ENCODE assay signal across 15 mouse cellular contexts in the genomic region with DNA sequence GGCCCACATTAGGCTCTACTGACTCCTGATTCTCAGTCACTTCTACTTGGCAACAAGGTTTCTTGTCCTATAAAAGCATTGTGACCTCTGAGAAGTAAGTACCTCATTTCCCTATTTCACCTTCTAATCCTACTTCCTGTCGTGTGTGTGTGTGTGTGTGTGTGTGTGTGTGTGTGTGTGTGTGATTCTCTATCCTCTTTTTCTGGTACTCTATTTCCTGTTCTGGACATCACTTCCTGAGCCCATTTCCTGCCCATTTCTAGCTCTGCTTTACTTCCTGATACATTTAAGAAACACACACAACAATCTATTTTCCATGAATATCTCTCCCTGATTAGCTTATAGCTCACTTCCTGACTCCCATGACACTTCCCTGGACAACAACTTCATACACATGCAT. TPM values are rescaled to one million over a fixed set of nuclear protein-coding genes. Genes with fewer than 3 reads are reported as not detected.
DNase-seq lines count a peak whose midpoint lies in the region; ATAC-seq lines count a peak whose summit lies in the region.
"Had no signal": no experiment of that assay in that cellular context is flagged by ENCODE, and none has a peak within 500 bp of the region (broad histone marks: within the 10 kb centered on the region; RNA-seq: fewer than 3 reads in every experiment).

No protein-coding gene starts in this region.

- H3K4me1 ChIP-seq in heart, embryonic 15.5 days (replicated peaks): peaks cover 25% of the 10 kb centered on the region
- H3K4me1 ChIP-seq in lung, embryonic 15.5 days: 0 out of 2 replicates have a peak, but pooled peaks cover 9% of the 10 kb centered on the region
- H3K4me1 ChIP-seq: hindbrain, embryonic 12.5 days; limb, embryonic 12.5 days had no signal

- no peaks in the 10 kb centered on the region for H3K79me2 ChIP-seq in macrophage (ENCODE audit: inconsistent target)

- H3K27me3 ChIP-seq in heart, embryonic 15.5 days: no peaks in the 10 kb centered on the region
- no peaks in the 10 kb centered on the region for H3K27me3 ChIP-seq in lung, embryonic 15.5 days
- H3K27me3 ChIP-seq: forebrain, embryonic 15.5 days; hindbrain, embryonic 12.5 days; limb, embryonic 12.5 days; Patski had no signal

- peaks cover 57% of the 10 kb centered on the region for H3K36me3 ChIP-seq in heart, embryonic 15.5 days
- H3K36me3 ChIP-seq in lung, embryonic 15.5 days: peaks cover 87% of the 10 kb centered on the region
- H3K36me3 ChIP-seq in macrophage (ENCODE audit: inconsistent target): no peaks in the 10 kb centered on the region

- DNase-seq in heart, adult 8-10 months (ENCODE audit: low spot score): no peak
- no peak for DNase-seq in lung, postnatal 25 days (ENCODE audit: low spot score)
- DNase-seq in layer of hippocampus, postnatal 25 days (ENCODE audit: extremely low spot score in 1 of 2, low spot score in 1 of 2): no peak
- DNase-seq in adrenal gland, postnatal 4 days (ENCODE audit: low spot score in 2 of 2): no peak
- DNase-seq: cerebellum, postnatal 36 days; gastrocnemius, postnatal 10 days; layer of hippocampus, postnatal 36 days had no signal

- H3K4me2 ChIP-seq in heart, embryonic 15.5 days: no peak overlapping the region
- no peak overlapping the region for H3K4me2 ChIP-seq in lung, embryonic 15.5 days
- H3K4me2 ChIP-seq: forebrain, embryonic 15.5 days; hindbrain, embryonic 12.5 days; limb, embryonic 12.5 days had no signal

- H3K27ac ChIP-seq in heart, embryonic 15.5 days: peak overlapping the region; percentile 76
- H3K27ac ChIP-seq in lung, embryonic 15.5 days: peak overlapping the region; percentile 85
- H3K27ac ChIP-seq in macrophage: peak overlapping the region; percentile 31; the same call in 1 of the 2 replicates
- H3K27ac ChIP-seq: forebrain, embryonic 15.5 days; hindbrain, embryonic 12.5 days had no signal

- H3K4me3 ChIP-seq in heart, embryonic 15.5 days: no peak overlapping the region
- H3K4me3 ChIP-seq in lung, embryonic 15.5 days: no peak overlapping the region
- no peak overlapping the region for H3K4me3 ChIP-seq in macrophage (ENCODE audit: inconsistent target)
- H3K4me3 ChIP-seq: forebrain, embryonic 15.5 days; hindbrain, embryonic 12.5 days; limb, embryonic 12.5 days had no signal

- WGBS in heart, embryonic 15.5 days: 69% methylated on average over 1 of the region's 1 CpGs
- WGBS in lung, embryonic 15.5 days: 70% methylated on average over 1 of the region's 1 CpGs
- WGBS in macrophage (ENCODE audit: missing documents): 0% methylated on average over 1 of the region's 1 CpGs

- H3K9ac ChIP-seq in heart, embryonic 15.5 days: no peak overlapping the region
- no peak overlapping the region for H3K9ac ChIP-seq in lung, embryonic 15.5 days
- H3K9ac ChIP-seq: forebrain, embryonic 15.5 days; hindbrain, embryonic 12.5 days; limb, embryonic 12.5 days had no signal

- ATAC-seq in heart, embryonic 15.5 days (replicated peaks; ENCODE audit: insufficient number of reproducible peaks, insufficient read depth, low FRiP score, low read depth): no peak
- no peak for ATAC-seq in lung, embryonic 15.5 days (ENCODE audit: borderline replicate concordance, extremely low read depth, low FRiP score, low TSS enrichment)
- ATAC-seq in granulocyte monocyte progenitor cell, adult 5-6 weeks (replicated peaks; ENCODE audit: poor library complexity, severe bottlenecking): peak; percentile 45; the same call in 1 of the 2 replicates
- ATAC-seq: forebrain, embryonic 15.5 days; Patski had no signal

- H3K9me3 ChIP-seq in heart, embryonic 15.5 days (replicated peaks): no peaks in the 10 kb centered on the region
- no peaks in the 10 kb centered on the region for H3K9me3 ChIP-seq in lung, embryonic 15.5 days
- H3K9me3 ChIP-seq: forebrain, embryonic 15.5 days; hindbrain, embryonic 12.5 days; limb, embryonic 12.5 days had no signal

RNA-seq across cellular contexts. Expression of gene Relt, which starts 12.6 kb away (rescaled TPM):
- polyA plus RNA-seq in heart, embryonic 15.5 days (2015; fragmentation: Nextera tagmentation; extraction: Ambion mirVana): 2.5 and 4.9 TPM in 2 replicates
- total RNA-seq in heart, adult 8-10 months (2022): 1 to 10 TPM; 3.8 to 4.1 (median 3.9) TPM
- 3.6 and 4.6 TPM in 2 replicates for polyA plus RNA-seq in lung, embryonic 15.5 days (2015; fragmentation: Nextera tagmentation; extraction: Ambion mirVana)
- 12.5 and 13.4 TPM in 2 replicates for total RNA-seq in granulocyte monocyte progenitor cell, adult 5-6 weeks (2014; fragmentation: Nextera tagmentation)
- 9.8 and 12.1 TPM in 2 replicates for total RNA-seq in granulocyte monocyte progenitor cell, adult 5-6 weeks (2017)
- 10 to 100 TPM in 6 of 26 experiments, 1 to 10 TPM in 15, under 1 TPM in 4, not detected in 1; 0.53 to 25.0 (median 3.5) TPM for total RNA-seq in macrophage (2018; cell fraction: chromatin; rRNA removed)
- total RNA-seq in macrophage (2018; cell fraction: cytosol; rRNA removed): 10 to 100 TPM in 3 of 26 experiments, 1 to 10 TPM in 22, under 1 TPM in 1; 0.53 to 13.3 (median 4.2) TPM
- total RNA-seq in macrophage (2018; cell fraction: nucleus; rRNA removed): 10 to 100 TPM in 6 of 26 experiments, 1 to 10 TPM in 19, under 1 TPM in 1; 0.96 to 13.9 (median 6.1) TPM
- 2.4 to 9.2 TPM (median 3.7 TPM) in 3 replicates for polyA plus RNA-seq in macrophage (2018)
- total RNA-seq in layer of hippocampus, postnatal 25 days (2021): 10 to 100 TPM; 10.1 to 10.4 TPM
- 1 to 10 TPM; 5.8 to 6.0 TPM for total RNA-seq in adrenal gland, postnatal 4 days (2021)

RNA-seq across cellular contexts. Expression of gene Arhgef17, which starts 56.1 kb away (rescaled TPM):
- polyA plus RNA-seq in heart, embryonic 15.5 days (2015; fragmentation: Nextera tagmentation; extraction: Ambion mirVana): 4.1 and 6.6 TPM in 2 replicates
- total RNA-seq in heart, adult 8-10 months (2022): 10 to 100 TPM; 25.0 to 36.6 (median 28.1) TPM
- 10.8 TPM in 2 replicates for polyA plus RNA-seq in lung, embryonic 15.5 days (2015; fragmentation: Nextera tagmentation; extraction: Ambion mirVana)
- total RNA-seq in granulocyte monocyte progenitor cell, adult 5-6 weeks (2014; fragmentation: Nextera tagmentation): 0.30 TPM in 1 of 2 replicates, not detected in the other
- total RNA-seq in granulocyte monocyte progenitor cell, adult 5-6 weeks (2017): not detected in 2 replicates
- total RNA-seq in macrophage (2018; cell fraction: chromatin; rRNA removed): 1 to 10 TPM in 8 of 26 experiments, under 1 TPM in 17, not detected in 1; 0.19 to 2.7 (median 0.66) TPM
- under 1 TPM in 25 of 26 experiments, not detected in 1; 0.04 to 0.45 (median 0.19) TPM for total RNA-seq in macrophage (2018; cell fraction: cytosol; rRNA removed)
- total RNA-seq in macrophage (2018; cell fraction: nucleus; rRNA removed): 1 to 10 TPM in 1 of 26 experiments, under 1 TPM in 25; 0.05 to 2.4 (median 0.28) TPM
- polyA plus RNA-seq in macrophage (2018): 0.15 to 0.20 TPM (median 0.17 TPM) in 3 replicates
- 100 to 1,000 TPM; 140 to 146 TPM for total RNA-seq in layer of hippocampus, postnatal 25 days (2021)
- 10 to 100 TPM; 73.3 to 79.3 TPM for total RNA-seq in adrenal gland, postnatal 4 days (2021)

Comparison
In these comparisons a context has a peak if more than half of its experiments do, and no peak if none do; other contexts are left out.
1. H3K27ac ChIP-seq: peak in every context shown above with its lines; median percentile 85 in lung, embryonic 15.5 days; 76 in heart, embryonic 15.5 days; 31 in macrophage.
2. RNA of gene Arhgef17, which starts 56.1 kb away (total RNA-seq): 140 to 146 TPM in layer of hippocampus, postnatal 25 days, 73.3 to 79.3 TPM in adrenal gland, postnatal 4 days and 25.0 to 36.6 TPM in heart, adult 8-10 months; 0.30 TPM in granulocyte monocyte progenitor cell, adult 5-6 weeks; every median in the first group is over 10 times any median in the second.